In the genomic region with DNA sequence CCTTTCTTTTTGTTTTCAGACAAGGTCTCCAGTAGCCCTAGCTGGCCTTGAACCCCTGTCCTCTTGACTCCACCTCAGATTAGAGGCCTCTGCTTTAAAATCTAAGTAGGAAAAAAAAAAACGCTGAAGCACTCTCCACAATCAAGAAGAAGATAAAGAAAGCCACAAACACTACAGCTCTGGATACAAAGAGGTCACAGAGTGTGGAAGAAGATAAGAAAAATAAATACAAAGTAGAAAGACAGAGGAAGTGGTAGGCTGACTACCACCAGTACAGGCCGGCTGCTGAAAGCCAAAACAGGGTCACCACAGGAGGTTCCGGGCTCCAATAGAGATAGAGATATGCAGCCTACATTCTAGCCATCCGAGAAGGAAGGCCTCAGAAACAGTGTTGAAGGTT, we compare ENCODE assay signal across 12 mouse cellular contexts.
DNase-seq lines count a peak whose midpoint lies in the region; ATAC-seq and TF ChIP-seq lines count a peak whose summit lies in the region.
"Had no signal": no experiment of that assay in that cellular context is flagged by ENCODE, and none has a peak within 500 bp of the region (broad histone marks: within the 10 kb centered on the region; RNA-seq: fewer than 3 reads in every experiment).

No protein-coding gene starts in this region.

- intact Hi-C loops in heart, adult 2 months (cut with DNase I), result no loop called here

- no peaks in the 10 kb centered on the region for H3K36me3 ChIP-seq in heart, adult 2 months (ENCODE audit: control insufficient read depth, insufficient read depth, low read length)
- peaks cover 23% of the 10 kb centered on the region for H3K36me3 ChIP-seq in liver, embryonic 13.5 days
- peaks cover 9% of the 10 kb centered on the region for H3K36me3 ChIP-seq in midbrain, embryonic 13.5 days
- H3K36me3 ChIP-seq in midbrain, embryonic 16.5 days (ENCODE audit: control insufficient read depth, insufficient read depth, low read length), result peaks cover 3% of the 10 kb centered on the region; the same call in 1 of the 2 replicates

- no peaks in the 10 kb centered on the region for H3K4me1 ChIP-seq in heart, adult 2 months (ENCODE audit: control insufficient read depth, insufficient read depth, low read length)
- H3K4me1 ChIP-seq in liver, embryonic 13.5 days (replicated peaks), result peaks cover 37% of the 10 kb centered on the region
- no peaks in the 10 kb centered on the region for H3K4me1 ChIP-seq in midbrain, embryonic 13.5 days (replicated peaks)
- no peaks in the 10 kb centered on the region for H3K4me1 ChIP-seq in midbrain, embryonic 16.5 days (ENCODE audit: control insufficient read depth, insufficient read depth, low read length)

- WGBS in heart, adult 2 months, result 39% methylated on average over 4 of the region's 4 CpGs
- 4% methylated on average over 4 of the region's 4 CpGs for WGBS in liver, embryonic 13.5 days (ENCODE audit: insufficient replicate concordance)
- 77% methylated on average over 4 of the region's 4 CpGs for WGBS in midbrain, embryonic 13.5 days
- WGBS in midbrain, embryonic 16.5 days, result 68% methylated on average over 4 of the region's 4 CpGs

- no peak for TF ChIP-seq CTCF in heart, adult 2 months (IDR thresholded peaks at IDR 0.05)

- DNase-seq in heart, adult 11 months, result peak; percentile 86
- DNase-seq in heart, adult 2 months, result no peak
- peak; percentile 30 for DNase-seq in thymus, postnatal 0 days (ENCODE audit: low spot score)
- no peak for DNase-seq in thymus, postnatal 36 days
- no peak for DNase-seq in liver, embryonic 13.5 days
- peak; percentile 59 for DNase-seq in yolk sac, embryonic 10.5 days (ENCODE audit: low spot score)
- DNase-seq: adrenal gland, adult 8-10 months; cerebellum, adult 11 months; kidney, postnatal 36 days had no signal

- no peaks in the 10 kb centered on the region for H3K27me3 ChIP-seq in heart, adult 2 months (ENCODE audit: control insufficient read depth, insufficient read depth, low read length)
- H3K27me3 ChIP-seq in liver, embryonic 13.5 days, result no peaks in the 10 kb centered on the region
- H3K27me3 ChIP-seq in midbrain, embryonic 13.5 days, result no peaks in the 10 kb centered on the region
- H3K27me3 ChIP-seq in midbrain, embryonic 16.5 days (ENCODE audit: control insufficient read depth, insufficient read depth, low read depth, low read length), result no peaks in the 10 kb centered on the region

- no peak overlapping the region for H3K4me3 ChIP-seq in heart, adult 2 months
- H3K4me3 ChIP-seq in liver, embryonic 13.5 days (replicated peaks), result no peak overlapping the region
- H3K4me3 ChIP-seq in midbrain, embryonic 13.5 days (replicated peaks), result no peak overlapping the region
- H3K4me3 ChIP-seq in midbrain, embryonic 16.5 days (ENCODE audit: low read depth, low read length), result no peak overlapping the region
- H3K4me3 ChIP-seq: hindbrain, embryonic 10.5 days had no signal

- H3K27ac ChIP-seq in heart, adult 2 months, result no peak overlapping the region
- H3K27ac ChIP-seq in liver, embryonic 13.5 days, result peak overlapping the region; percentile 66
- H3K27ac ChIP-seq in midbrain, embryonic 13.5 days, result no peak overlapping the region
- no peak overlapping the region for H3K27ac ChIP-seq in midbrain, embryonic 16.5 days (ENCODE audit: low read length)
- H3K27ac ChIP-seq: hindbrain, embryonic 10.5 days had no signal

- H3K4me2 ChIP-seq in liver, embryonic 13.5 days, result no peak overlapping the region
- no peak overlapping the region for H3K4me2 ChIP-seq in midbrain, embryonic 13.5 days (replicated peaks)
- no peak overlapping the region for H3K4me2 ChIP-seq in midbrain, embryonic 16.5 days (ENCODE audit: low read length)

- TF ChIP-seq POLR2A in heart, adult 2 months (IDR thresholded peaks at IDR 0.05; ENCODE audit: insufficient read depth, low read depth, low read length), result no peak

- H3K9me3 ChIP-seq in liver, embryonic 13.5 days (replicated peaks), result no peaks in the 10 kb centered on the region
- H3K9me3 ChIP-seq in midbrain, embryonic 13.5 days, result no peaks in the 10 kb centered on the region
- no peaks in the 10 kb centered on the region for H3K9me3 ChIP-seq in midbrain, embryonic 16.5 days (replicated peaks; ENCODE audit: control insufficient read depth, low read length, poor library complexity, severe bottlenecking)

- ATAC-seq in liver, embryonic 13.5 days (ENCODE audit: low read depth), result peak; percentile 61
- no peak for ATAC-seq in midbrain, embryonic 13.5 days
- ATAC-seq in midbrain, embryonic 16.5 days, result no peak

- no peak overlapping the region for H3K9ac ChIP-seq in heart, adult 2 months (ENCODE audit: low read depth, low read length)
- H3K9ac ChIP-seq in liver, embryonic 13.5 days, result 0 out of 2 replicates have a peak overlapping the region, but pooled peaks have one; percentile 17
- no peak overlapping the region for H3K9ac ChIP-seq in midbrain, embryonic 13.5 days (replicated peaks)
- H3K9ac ChIP-seq in midbrain, embryonic 16.5 days (ENCODE audit: low read depth, low read length), result no peak overlapping the region

- no peak for TF ChIP-seq EP300 in heart, adult 2 months (IDR thresholded peaks at IDR 0.05; ENCODE audit: insufficient read depth, low read depth, low read length)

- no peaks in the 10 kb centered on the region for H3K79me2 ChIP-seq in heart, adult 2 months (replicated peaks; ENCODE audit: control insufficient read depth, insufficient read depth, low read length)

Comparison
In these comparisons a context has a peak if more than half of its experiments do, and no peak if none do; other contexts are left out.
1. DNase-seq: peak in heart, adult 11 months (single experiment), thymus, postnatal 0 days (single experiment) and yolk sac, embryonic 10.5 days (single experiment); none in heart, adult 2 months (0 of 2), thymus, postnatal 36 days (0 of 2) and liver, embryonic 13.5 days (single experiment).